Mouse (Mus musculus): ENCODE measurements around the gene Wipf1. TPM values are rescaled to one million over a fixed set of nuclear protein-coding genes. Genes with fewer than 3 reads are reported as not detected.

Wipf1 gene
- polyA plus RNA-seq, 1 experiment from 2014 or later = 3.9 TPM

- no peaks in the 10 kb centered on the region for H3K4me1 ChIP-seq (replicated peaks; ENCODE audit: control insufficient read depth, insufficient read depth, low read length)
- ATAC-seq (ENCODE audit: low FRiP score) (no peak), DNase-seq (ENCODE audit: low spot score) (no peak)
- no peak overlapping the region for H3K4me3 ChIP-seq (replicated peaks; ENCODE audit: low read length)
- H3K27ac ChIP-seq = no peak overlapping the region
- 86% methylated on average over 10 of the region's 10 CpGs for WGBS
- H3K9ac ChIP-seq = no peak overlapping the region
- no peak overlapping the region for H3K4me2 ChIP-seq (replicated peaks)
- H3K9me3 ChIP-seq (ENCODE audit: control insufficient read depth, low read length) = no peaks in the 10 kb centered on the region
- no peaks in the 10 kb centered on the region for H3K36me3 ChIP-seq (replicated peaks; ENCODE audit: control insufficient read depth, insufficient read depth)
- H3K27me3 ChIP-seq (ENCODE audit: control insufficient read depth, insufficient read depth, low read length) = no peaks in the 10 kb centered on the region
These were observed 59.3 kb downstream of the Wipf1 start for GRCm38 (mm10) chr2:73470146-73470630.

GRCm38 (mm10) chr2:73469552-73469951, 60.0 kb downstream of the Wipf1 start:
- Histone ChIP-seq H3K4me2 (replicated peaks) (no peak overlapping the region), H3K4me3 (replicated peaks; ENCODE audit: low read length) (no peak overlapping the region), H3K9ac (no peak overlapping the region), H3K36me3 (replicated peaks; ENCODE audit: control insufficient read depth, insufficient read depth) (no peaks in the 10 kb centered on the region), H3K27ac (no peak overlapping the region), H3K27me3 (ENCODE audit: control insufficient read depth, insufficient read depth, low read length) (no peaks in the 10 kb centered on the region), H3K9me3 (ENCODE audit: control insufficient read depth, low read length) (no peaks in the 10 kb centered on the region), H3K4me1 (replicated peaks; ENCODE audit: control insufficient read depth, insufficient read depth, low read length) (no peaks in the 10 kb centered on the region)
- no peak for ATAC-seq (ENCODE audit: low FRiP score)
- 92% methylated on average over 6 of the region's 6 CpGs for WGBS
- DNase-seq (ENCODE audit: low spot score) = no peak

- WGBS = 93% methylated on average over 5 of the region's 5 CpGs
- Histone ChIP-seq H3K4me2 (replicated peaks) (no peak overlapping the region), H3K4me3 (replicated peaks; ENCODE audit: low read length) (no peak overlapping the region), H3K9ac (no peak overlapping the region), H3K27me3 (ENCODE audit: control insufficient read depth, insufficient read depth, low read length) (no peaks in the 10 kb centered on the region), H3K36me3 (replicated peaks; ENCODE audit: control insufficient read depth, insufficient read depth) (no peaks in the 10 kb centered on the region), H3K4me1 (replicated peaks; ENCODE audit: control insufficient read depth, insufficient read depth, low read length) (no peaks in the 10 kb centered on the region), H3K27ac (no peak overlapping the region), H3K9me3 (ENCODE audit: control insufficient read depth, low read length) (no peaks in the 10 kb centered on the region)
- DNase-seq (ENCODE audit: low spot score) = no peak
- no peak for ATAC-seq (ENCODE audit: low FRiP score)
These were observed 60.5 kb downstream of the Wipf1 start for GRCm38 (mm10) chr2:73468993-73469392.

GRCm38 (mm10) chr2:73467071-73467851, 62.3 kb downstream of the Wipf1 start:
- Histone ChIP-seq H3K4me3 (replicated peaks; ENCODE audit: low read length) (no peak overlapping the region), H3K4me2 (replicated peaks) (no peak overlapping the region), H3K9me3 (ENCODE audit: control insufficient read depth, low read length) (no peaks in the 10 kb centered on the region), H3K9ac (no peak overlapping the region), H3K36me3 (replicated peaks; ENCODE audit: control insufficient read depth, insufficient read depth) (no peaks in the 10 kb centered on the region), H3K27me3 (ENCODE audit: control insufficient read depth, insufficient read depth, low read length) (no peaks in the 10 kb centered on the region), H3K4me1 (replicated peaks; ENCODE audit: control insufficient read depth, insufficient read depth, low read length) (no peaks in the 10 kb centered on the region), H3K27ac (no peak overlapping the region)
- WGBS = 84% methylated on average over 7 of the region's 7 CpGs
- no peak for DNase-seq (ENCODE audit: low spot score)
- ATAC-seq (ENCODE audit: low FRiP score) = no peak

- DNase-seq (ENCODE audit: low spot score) (no peak), ATAC-seq (ENCODE audit: low FRiP score) (no peak)
- Histone ChIP-seq H3K4me1 (replicated peaks; ENCODE audit: control insufficient read depth, insufficient read depth, low read length) (no peaks in the 10 kb centered on the region), H3K4me2 (replicated peaks) (no peak overlapping the region), H3K9ac (no peak overlapping the region), H3K36me3 (replicated peaks; ENCODE audit: control insufficient read depth, insufficient read depth) (no peaks in the 10 kb centered on the region), H3K4me3 (replicated peaks; ENCODE audit: low read length) (no peak overlapping the region), H3K27me3 (ENCODE audit: control insufficient read depth, insufficient read depth, low read length) (no peaks in the 10 kb centered on the region), H3K27ac (no peak overlapping the region), H3K9me3 (ENCODE audit: control insufficient read depth, low read length) (no peaks in the 10 kb centered on the region)
- 94% methylated on average over 10 of the region's 10 CpGs for WGBS
These were observed 63.1 kb downstream of the Wipf1 start for GRCm38 (mm10) chr2:73466481-73466880.

- H3K36me3 ChIP-seq (replicated peaks; ENCODE audit: control insufficient read depth, insufficient read depth) = no peaks in the 10 kb centered on the region
- no peak overlapping the region for H3K4me2 ChIP-seq (replicated peaks)
- ATAC-seq (ENCODE audit: low FRiP score) (no peak), DNase-seq (ENCODE audit: low spot score) (no peak)
- no peak overlapping the region for H3K27ac ChIP-seq
- H3K4me3 ChIP-seq (replicated peaks; ENCODE audit: low read length) = no peak overlapping the region
- H3K27me3 ChIP-seq (ENCODE audit: control insufficient read depth, insufficient read depth, low read length) = no peaks in the 10 kb centered on the region
- no peaks in the 10 kb centered on the region for H3K9me3 ChIP-seq (ENCODE audit: control insufficient read depth, low read length)
- H3K4me1 ChIP-seq (replicated peaks; ENCODE audit: control insufficient read depth, insufficient read depth, low read length) = no peaks in the 10 kb centered on the region
- WGBS = 79% methylated on average over 7 of the region's 7 CpGs
- no peak overlapping the region for H3K9ac ChIP-seq
These were observed 65.9 kb downstream of the Wipf1 start for GRCm38 (mm10) chr2:73463431-73464194.

GRCm38 (mm10) chr2:73462757-73463339, 66.7 kb downstream of the Wipf1 start:
- Histone ChIP-seq H3K4me1 (replicated peaks; ENCODE audit: control insufficient read depth, insufficient read depth, low read length) (no peaks in the 10 kb centered on the region), H3K27ac (no peak overlapping the region), H3K9ac (no peak overlapping the region), H3K4me3 (replicated peaks; ENCODE audit: low read length) (no peak overlapping the region), H3K36me3 (replicated peaks; ENCODE audit: control insufficient read depth, insufficient read depth) (no peaks in the 10 kb centered on the region), H3K27me3 (ENCODE audit: control insufficient read depth, insufficient read depth, low read length) (no peaks in the 10 kb centered on the region), H3K9me3 (ENCODE audit: control insufficient read depth, low read length) (no peaks in the 10 kb centered on the region), H3K4me2 (replicated peaks) (no peak overlapping the region)
- WGBS = 94% methylated on average over 12 of the region's 12 CpGs
- DNase-seq (ENCODE audit: low spot score) = no peak
- no peak for ATAC-seq (ENCODE audit: low FRiP score)

- Histone ChIP-seq H3K4me2 (replicated peaks) (no peak overlapping the region), H3K36me3 (replicated peaks; ENCODE audit: control insufficient read depth, insufficient read depth) (no peaks in the 10 kb centered on the region), H3K9ac (no peak overlapping the region), H3K27me3 (ENCODE audit: control insufficient read depth, insufficient read depth, low read length) (no peaks in the 10 kb centered on the region), H3K4me1 (replicated peaks; ENCODE audit: control insufficient read depth, insufficient read depth, low read length) (no peaks in the 10 kb centered on the region), H3K9me3 (ENCODE audit: control insufficient read depth, low read length) (no peaks in the 10 kb centered on the region), H3K27ac (no peak overlapping the region), H3K4me3 (replicated peaks; ENCODE audit: low read length) (no peak overlapping the region)
- no peak for ATAC-seq (ENCODE audit: low FRiP score)
- DNase-seq (ENCODE audit: low spot score) = no peak
- WGBS = 82% methylated on average over 2 of the region's 2 CpGs
These were observed 67.3 kb downstream of the Wipf1 start for GRCm38 (mm10) chr2:73462265-73462664.

GRCm38 (mm10) chr2:73460168-73460567, 69.4 kb downstream of the Wipf1 start:
- WGBS = 57% methylated on average over 3 of the region's 3 CpGs
- Histone ChIP-seq H3K9ac (no peak overlapping the region), H3K4me1 (replicated peaks; ENCODE audit: control insufficient read depth, insufficient read depth, low read length) (no peaks in the 10 kb centered on the region), H3K9me3 (ENCODE audit: control insufficient read depth, low read length) (no peaks in the 10 kb centered on the region), H3K27ac (no peak overlapping the region), H3K4me2 (replicated peaks) (no peak overlapping the region), H3K27me3 (ENCODE audit: control insufficient read depth, insufficient read depth, low read length) (no peaks in the 10 kb centered on the region), H3K4me3 (replicated peaks; ENCODE audit: low read length) (no peak overlapping the region), H3K36me3 (replicated peaks; ENCODE audit: control insufficient read depth, insufficient read depth) (no peaks in the 10 kb centered on the region)
- ATAC-seq (ENCODE audit: low FRiP score) = no peak
- no peak for DNase-seq (ENCODE audit: low spot score)

Data from hindbrain, embryonic 14.5 days (tissue).